Mouse (Mus musculus) brain, embryonic 14.5 days (tissue): Measurements from ENCODE around the gene Glt28d2.

Experiments used
- CTCF ChIP-seq: fragments of 200-500 bp; IDR thresholded peaks from 2 replicates; pipeline ENCODE4 v1.5.1; 2012; ENCODE audit warnings: inconsistent platforms, mild to moderate bottlenecking, moderate library complexity, borderline replicate concordance; ENCODE audit not compliant: insufficient read depth, insufficient read length; ENCODE audit errors: extremely low read depth
- POLR2A ChIP-seq: fragments of 200-500 bp; IDR thresholded peaks from 2 replicates; pipeline ENCODE4 v1.6.1; 2012; ENCODE audit warnings: mild to moderate bottlenecking, inconsistent platforms, borderline replicate concordance; ENCODE audit not compliant: poor library complexity, insufficient read depth, insufficient read length, severe bottlenecking; ENCODE audit errors: extremely low read depth

DNA sequence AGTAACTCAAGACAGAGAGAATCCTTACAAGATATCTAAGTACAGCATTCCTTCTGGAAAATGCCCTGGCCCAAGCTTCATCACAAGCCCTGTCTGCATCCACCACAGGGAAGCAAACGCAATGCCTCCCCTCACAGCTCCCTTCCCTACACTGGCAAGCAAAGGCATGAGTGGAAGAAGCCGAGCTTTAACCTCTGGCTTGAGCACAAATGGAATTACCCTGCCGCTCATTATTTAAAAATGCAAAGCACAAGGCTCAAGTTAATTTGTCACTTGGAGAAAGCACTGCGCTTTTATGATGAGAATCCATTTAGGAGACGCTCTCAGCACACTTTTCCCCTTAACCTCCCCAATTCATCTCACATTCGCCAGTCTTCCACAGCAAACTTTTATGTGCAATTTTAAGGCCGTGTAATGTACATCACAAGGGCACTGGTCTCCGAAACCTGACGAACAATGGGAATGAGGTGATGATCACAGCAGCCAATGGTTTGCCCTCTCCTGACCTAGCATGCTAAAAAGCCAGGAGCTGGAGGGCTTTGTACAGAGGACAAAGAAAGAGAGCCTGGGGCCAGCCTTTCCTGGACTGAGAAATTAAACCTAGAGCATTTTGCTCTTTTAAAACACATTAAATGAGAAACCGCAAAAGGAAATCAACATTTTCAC is 54.7 kb downstream of the Glt28d2 start:
- TF ChIP-seq POLR2A (no peak), CTCF (no peak)
